Comparison of ENCODE assay signal across 8 mouse cellular contexts in the genomic region with DNA sequence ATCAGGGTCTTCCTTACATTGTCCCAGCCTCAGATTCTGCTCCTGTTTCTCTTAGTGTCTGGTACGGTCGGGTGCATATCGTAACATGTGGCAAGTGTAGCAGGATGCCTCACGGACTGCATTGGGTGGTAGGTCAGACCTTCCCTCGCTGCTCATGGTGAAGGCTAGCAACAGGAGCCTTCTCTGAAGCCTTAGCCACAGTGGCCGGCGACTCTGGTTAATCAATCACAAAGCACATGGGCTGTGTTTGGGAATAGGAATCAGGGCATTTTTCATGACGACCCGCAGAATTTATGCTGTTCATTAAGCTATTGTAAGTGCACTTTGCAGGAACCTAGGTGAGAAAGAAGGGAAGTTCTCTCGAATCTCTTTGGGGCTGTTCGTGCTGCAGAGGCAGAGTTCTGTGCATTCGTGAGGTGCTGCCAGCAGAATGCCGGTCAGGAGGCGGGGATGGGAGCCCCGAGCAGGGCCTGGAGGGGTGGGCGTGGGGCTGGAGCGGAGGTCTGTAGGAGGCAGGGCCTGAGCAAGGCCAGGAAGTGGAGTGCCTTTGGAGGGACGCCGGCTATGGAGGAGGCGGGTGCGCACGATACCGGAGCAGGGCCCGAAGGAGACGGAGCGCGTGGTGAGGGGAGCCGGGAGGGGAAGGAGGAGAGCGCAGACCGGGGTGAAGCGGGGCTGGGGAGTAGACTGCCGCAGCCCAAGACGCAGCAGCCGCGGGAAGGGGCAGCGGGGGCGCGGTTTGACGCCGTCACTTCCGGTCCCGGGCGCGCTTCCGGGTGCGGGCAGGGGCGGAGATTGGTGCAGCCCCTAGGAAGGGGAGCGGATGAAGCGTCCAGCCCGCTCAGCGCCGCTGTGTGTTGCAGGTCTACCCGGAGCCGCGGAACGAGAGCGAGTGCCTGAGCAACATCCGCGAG. TPM values are rescaled to one million over a fixed set of nuclear protein-coding genes. Genes with fewer than 3 reads are reported as not detected.
DNase-seq lines count a peak whose midpoint lies in the region; ATAC-seq and TF ChIP-seq lines count a peak whose summit lies in the region.

No protein-coding gene starts in this region.

- peaks cover 23% of the 10 kb centered on the region for H3K4me1 ChIP-seq in heart, embryonic 11.5 days (ENCODE audit: control insufficient read depth, insufficient read depth, low read length)
- H3K4me1 ChIP-seq in kidney, embryonic 15.5 days: peaks cover 17% of the 10 kb centered on the region

- peak overlapping the region; percentile 92 for H3K4me3 ChIP-seq in heart, embryonic 11.5 days (ENCODE audit: low read depth, low read length)
- H3K4me3 ChIP-seq in kidney, embryonic 15.5 days (replicated peaks): peak overlapping the region; percentile 91

- WGBS in heart, embryonic 11.5 days (ENCODE audit: insufficient replicate concordance): 3% methylated on average over 55 of the region's 59 CpGs
- 1% methylated on average over 58 of the region's 59 CpGs for WGBS in kidney, embryonic 15.5 days

- peak; percentile 92 for ATAC-seq in erythroblast, adult 5-6 weeks (replicated peaks; ENCODE audit: low FRiP score, poor library complexity, severe bottlenecking)
- peak; percentile 89 for ATAC-seq in heart, embryonic 11.5 days (replicated peaks; ENCODE audit: insufficient number of reproducible peaks, low FRiP score, low TSS enrichment)
- ATAC-seq in kidney, embryonic 15.5 days (replicated peaks; ENCODE audit: low FRiP score): peak; percentile 96

- peak overlapping the region; percentile 81 for H3K27ac ChIP-seq in heart, embryonic 11.5 days (ENCODE audit: low read depth, low read length)
- H3K27ac ChIP-seq in kidney, embryonic 15.5 days: peak overlapping the region; percentile 94

- H3K9ac ChIP-seq in heart, embryonic 11.5 days (ENCODE audit: low read depth, low read length): peak overlapping the region; percentile 89
- peak overlapping the region; percentile 95 for H3K9ac ChIP-seq in kidney, embryonic 15.5 days

- no peaks in the 10 kb centered on the region for H3K9me3 ChIP-seq in heart, embryonic 11.5 days (replicated peaks; ENCODE audit: control insufficient read depth, low read length)
- no peaks in the 10 kb centered on the region for H3K9me3 ChIP-seq in kidney, embryonic 15.5 days (replicated peaks)

- H3K36me3 ChIP-seq in heart, embryonic 11.5 days (ENCODE audit: control insufficient read depth, insufficient read depth, low read length): no peaks in the 10 kb centered on the region
- H3K36me3 ChIP-seq in kidney, embryonic 15.5 days: no peaks in the 10 kb centered on the region

- DNase-seq in CD4-positive helper T cell, adult 2 months (ENCODE audit: low read depth, low spot score): peak; percentile 95
- DNase-seq in brain, embryonic 14.5 days (ENCODE audit: low read depth): peak; percentile 95
- peak; percentile 88 for DNase-seq in liver
- peak; percentile 54 to 85 for DNase-seq in monocyte, adult 2 months (ENCODE audit: low read depth in 1 of 2, low spot score in 2 of 2)
- DNase-seq in spleen, postnatal 14 days (ENCODE audit: low spot score in 2 of 2): peak; percentile 80 to 90

- peak; percentile 57; the same call in 1 of the 2 replicates for TF ChIP-seq POLR2A in brain, embryonic 14.5 days (IDR thresholded peaks at IDR 0.05; ENCODE audit: borderline replicate concordance, extremely low read depth, insufficient read depth, insufficient read length, poor library complexity, severe bottlenecking)

- TF ChIP-seq CTCF in brain, embryonic 14.5 days (IDR thresholded peaks at IDR 0.05; ENCODE audit: borderline replicate concordance, extremely low read depth, insufficient read depth, insufficient read length): no peak

- H3K27me3 ChIP-seq in heart, embryonic 11.5 days (ENCODE audit: control insufficient read depth, insufficient read depth, low read length): no peaks in the 10 kb centered on the region
- H3K27me3 ChIP-seq in kidney, embryonic 15.5 days: no peaks in the 10 kb centered on the region

- peak overlapping the region; percentile 88 for H3K4me2 ChIP-seq in heart, embryonic 11.5 days
- peak overlapping the region; percentile 83 for H3K4me2 ChIP-seq in kidney, embryonic 15.5 days

RNA-seq across cellular contexts. Expression of a gene that starts 30.3 kb away (rescaled TPM):
- 85.1 and 124 TPM in 2 replicates for polyA plus RNA-seq in brain, embryonic 14.5 days (2012; rRNA removed)
- 5.4 and 10.9 TPM in 2 replicates for total RNA-seq in erythroblast, adult 5-6 weeks (2015; ENCODE audit: low replicate concordance)
- total RNA-seq in erythroblast, adult 5-6 weeks (2017; ENCODE audit: low replicate concordance): 1.9 and 5.6 TPM in 2 replicates
- polyA plus RNA-seq in heart, embryonic 11.5 days (2014; fragmentation: Nextera tagmentation; extraction: Ambion mirVana): 46.4 and 53.2 TPM in 2 replicates
- polyA plus RNA-seq in kidney, embryonic 15.5 days (2015; fragmentation: Nextera tagmentation; extraction: Ambion mirVana): 38.6 and 40.1 TPM in 2 replicates

RNA-seq across cellular contexts. Expression of a gene that starts 57.0 kb away (rescaled TPM):
- not detected in 2 replicates for polyA plus RNA-seq in brain, embryonic 14.5 days (2012; rRNA removed)
- total RNA-seq in erythroblast, adult 5-6 weeks (2015; ENCODE audit: low replicate concordance): not detected in 2 replicates
- not detected in 2 replicates for total RNA-seq in erythroblast, adult 5-6 weeks (2017; ENCODE audit: low replicate concordance)
- polyA plus RNA-seq in heart, embryonic 11.5 days (2014; fragmentation: Nextera tagmentation; extraction: Ambion mirVana): not detected in 2 replicates
- not detected in 2 replicates for polyA plus RNA-seq in kidney, embryonic 15.5 days (2015; fragmentation: Nextera tagmentation; extraction: Ambion mirVana)

Comparison
In these comparisons a context has a peak if more than half of its experiments do, and no peak if none do; other contexts are left out.
1. Peak in every context shown above with its lines: DNase-seq, ATAC-seq, H3K4me3 ChIP-seq and H3K27ac ChIP-seq.